Mouse (Mus musculus) small intestine, adult 2 months (tissue): ENCODE data around the gene Rd3l.

Source experiments
- CTCF ChIP-seq: fragments of 200-500 bp; IDR thresholded peaks from 2 replicates; pipeline ENCODE4 v1.5.1; 2012; ENCODE audit warnings: low read depth, mild to moderate bottlenecking, control low read depth, inconsistent platforms, low read length, moderate library complexity, mixed read lengths; ENCODE audit not compliant: insufficient replicate concordance, insufficient read length; ENCODE audit errors: extremely low read depth
- POLR2A ChIP-seq: fragments of 200-500 bp; IDR thresholded peaks from 2 replicates; pipeline ENCODE4 v1.6.1; 2012; ENCODE audit warnings: low read depth, mild to moderate bottlenecking, control low read depth, inconsistent platforms, low read length, moderate library complexity

GRCm38 (mm10) chr12:111946716-111947115, 34.4 kb downstream of the Rd3l start:
- TF ChIP-seq CTCF (peak; percentile 90; the same call in 1 of the 2 replicates), POLR2A (no peak)
